11 mouse cellular contexts compared by ENCODE assay signal in the genomic region with DNA sequence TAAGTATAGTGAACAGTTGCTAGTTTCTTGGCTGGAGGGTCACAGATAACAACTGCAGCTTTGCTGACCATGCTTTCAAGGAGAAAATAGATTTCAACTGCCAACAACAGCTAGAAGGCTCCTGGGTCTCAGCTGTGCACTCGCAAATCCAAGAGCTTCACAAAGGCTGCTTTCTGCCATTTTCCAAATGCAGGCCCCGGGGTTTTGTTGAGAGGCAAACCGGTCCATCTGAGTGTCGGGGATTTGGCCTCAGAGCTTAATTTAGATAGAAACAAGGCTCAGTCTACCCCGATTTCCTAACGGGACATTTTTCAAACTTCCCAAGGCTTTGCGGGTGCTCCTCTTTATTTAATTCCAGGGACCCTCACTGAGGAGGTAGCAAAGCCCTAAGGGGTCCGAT. TPM values are rescaled to one million over a fixed set of nuclear protein-coding genes. Genes with fewer than 3 reads are reported as not detected.
DNase-seq lines count a peak whose midpoint lies in the region; ATAC-seq and TF ChIP-seq lines count a peak whose summit lies in the region.
"Had no signal": no experiment of that assay in that cellular context is flagged by ENCODE, and none has a peak within 500 bp of the region (broad histone marks: within the 10 kb centered on the region; RNA-seq: fewer than 3 reads in every experiment).

No protein-coding gene starts in this region.

- H3K9me3 ChIP-seq in heart, embryonic 10.5 days = no peaks in the 10 kb centered on the region
- no peaks in the 10 kb centered on the region for H3K9me3 ChIP-seq in limb, embryonic 13.5 days
- H3K9me3 ChIP-seq: neural tube, embryonic 12.5 days had no signal

- no peak for ATAC-seq in limb, embryonic 13.5 days (ENCODE audit: low FRiP score, low read depth)

- H3K4me3 ChIP-seq in heart, embryonic 10.5 days = 0 out of 2 replicates have a peak overlapping the region, but pooled peaks have one; percentile 12
- no peak overlapping the region for H3K4me3 ChIP-seq in testis, adult 2 months (ENCODE audit: control insufficient read depth, low read depth, low read length)
- no peak overlapping the region for H3K4me3 ChIP-seq in limb, embryonic 13.5 days
- H3K4me3 ChIP-seq in cerebellum, adult 2 months (replicated peaks; ENCODE audit: insufficient read depth, low read depth, low read length) = no peak overlapping the region
- H3K4me3 ChIP-seq: neural tube, embryonic 12.5 days had no signal

- H3K27ac ChIP-seq in heart, embryonic 10.5 days = peak overlapping the region; percentile 98
- H3K27ac ChIP-seq in testis, adult 2 months (ENCODE audit: control insufficient read depth, insufficient read depth, low read depth, low read length) = 0 out of 2 replicates have a peak overlapping the region, but pooled peaks have one; percentile 26
- peak overlapping the region; percentile 83 for H3K27ac ChIP-seq in limb, embryonic 13.5 days
- H3K27ac ChIP-seq in cerebellum, adult 2 months (ENCODE audit: insufficient read depth, low read length) = no peak overlapping the region
- H3K27ac ChIP-seq: neural tube, embryonic 12.5 days had no signal

- no peaks in the 10 kb centered on the region for H3K27me3 ChIP-seq in heart, embryonic 10.5 days (ENCODE audit: insufficient read depth, poor library complexity, severe bottlenecking)
- H3K27me3 ChIP-seq in testis, adult 2 months (ENCODE audit: control insufficient read depth, insufficient read depth, low read length) = 0 out of 2 replicates have a peak, but pooled peaks cover 2% of the 10 kb centered on the region
- no peaks in the 10 kb centered on the region for H3K27me3 ChIP-seq in limb, embryonic 13.5 days
- no peaks in the 10 kb centered on the region for H3K27me3 ChIP-seq in cerebellum, adult 2 months (ENCODE audit: control insufficient read depth, insufficient read depth, low read length)
- H3K27me3 ChIP-seq: CH12.LX; neural tube, embryonic 12.5 days had no signal

- no peaks in the 10 kb centered on the region for H3K36me3 ChIP-seq in heart, embryonic 10.5 days
- H3K36me3 ChIP-seq in testis, adult 2 months (ENCODE audit: control insufficient read depth, insufficient read depth, low read length) = no peaks in the 10 kb centered on the region
- H3K36me3 ChIP-seq in limb, embryonic 13.5 days = no peaks in the 10 kb centered on the region
- H3K36me3 ChIP-seq: neural tube, embryonic 12.5 days had no signal

- no peak for TF ChIP-seq CTCF in testis, adult 2 months (IDR thresholded peaks at IDR 0.05; ENCODE audit: control insufficient read depth, insufficient read depth, insufficient replicate concordance, low read depth, low read length)
- no peak for TF ChIP-seq CTCF in cerebellum, adult 2 months (IDR thresholded peaks at IDR 0.05; ENCODE audit: borderline replicate concordance, insufficient read depth, low read depth, low read length)

- peak overlapping the region; percentile 45; the same call in 1 of the 2 replicates for H3K4me2 ChIP-seq in limb, embryonic 13.5 days (replicated peaks)
- H3K4me2 ChIP-seq: neural tube, embryonic 12.5 days had no signal

- DNase-seq in heart, embryonic 10.5 days (ENCODE audit: low spot score) = no peak
- DNase-seq in heart, adult 9 months (ENCODE audit: low spot score in 2 of 2) = no peak
- DNase-seq in testis, postnatal 14 days (ENCODE audit: low spot score) = no peak
- DNase-seq in yolk sac, embryonic 10.5 days (ENCODE audit: low spot score) = peak; percentile 30
- no peak for DNase-seq in cerebellum, adult 2 months
- no peak for DNase-seq in Muller cell, postnatal 12 days (ENCODE audit: inconsistent ontology term)
- DNase-seq: adrenal gland, postnatal 25 days had no signal

- TF ChIP-seq POLR2A in testis, adult 2 months (IDR thresholded peaks at IDR 0.05; ENCODE audit: control insufficient read depth, low read depth, low read length) = no peak
- no peak for TF ChIP-seq POLR2A in cerebellum, adult 2 months (IDR thresholded peaks at IDR 0.05; ENCODE audit: borderline replicate concordance, insufficient read depth, low read length)

- peaks cover 80% of the 10 kb centered on the region for H3K4me1 ChIP-seq in heart, embryonic 10.5 days
- H3K4me1 ChIP-seq in testis, adult 2 months (ENCODE audit: control insufficient read depth, insufficient read depth, low read length) = 0 out of 2 replicates have a peak, but pooled peaks cover 4% of the 10 kb centered on the region
- peaks cover 60% of the 10 kb centered on the region for H3K4me1 ChIP-seq in limb, embryonic 13.5 days
- no peaks in the 10 kb centered on the region for H3K4me1 ChIP-seq in cerebellum, adult 2 months (ENCODE audit: control insufficient read depth, insufficient read depth, low read length)

- H3K9ac ChIP-seq in limb, embryonic 13.5 days = peak overlapping the region; percentile 10; the same call in 1 of the 2 replicates
- H3K9ac ChIP-seq: neural tube, embryonic 12.5 days had no signal

- 19% methylated on average over 8 of the region's 8 CpGs for WGBS in heart, embryonic 10.5 days
- WGBS in limb, embryonic 13.5 days = 47% methylated on average over 8 of the region's 8 CpGs
- WGBS in cerebellum, adult 2 months = 66% methylated on average over 8 of the region's 8 CpGs

RNA-seq across cellular contexts. Expression of gene Fignl1, which starts 27.5 kb away (rescaled TPM):
- polyA plus RNA-seq in heart, embryonic 10.5 days (2016; fragmentation: Nextera tagmentation; extraction: Ambion mirVana) = 94.9 and 96.4 TPM in 2 replicates
- 15.0 and 21.1 TPM in 2 replicates for polyA plus RNA-seq in testis, adult 2 months (2012; rRNA removed)
- polyA plus RNA-seq in limb, embryonic 13.5 days (2015; fragmentation: Nextera tagmentation; extraction: Ambion mirVana) = 53.9 and 57.4 TPM in 2 replicates
- 0.65 TPM in 2 replicates for polyA plus RNA-seq in cerebellum, adult 2 months (2012; rRNA removed)
